Mouse (Mus musculus): ENCODE data around the gene Mzf1. TPM values are rescaled to one million over a fixed set of nuclear protein-coding genes. Genes with fewer than 3 reads are reported as not detected.

The Mzf1 gene
- total and polyA plus RNA-seq, 3 experiments: 0.77 to 2.4 TPM; not detected in 1

DNA sequence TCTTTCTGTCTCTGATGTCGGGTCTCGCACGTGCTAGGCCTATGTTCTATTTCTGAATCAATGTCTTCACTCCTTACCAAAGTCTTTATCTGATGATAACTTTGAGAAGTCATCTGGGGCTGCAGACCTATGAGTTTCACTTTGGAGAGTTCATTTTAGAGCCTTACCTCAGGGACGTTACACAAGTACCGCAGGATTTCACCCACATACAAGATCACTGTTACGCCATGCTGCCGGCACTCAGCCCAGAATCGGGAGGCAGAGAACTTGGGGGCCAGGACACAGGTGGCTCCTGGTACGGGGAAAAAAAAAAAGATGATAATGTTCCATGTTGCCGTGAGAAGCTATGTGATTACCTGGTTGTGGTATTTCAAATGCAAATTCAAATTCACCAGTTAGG, 61.4 kb downstream of the Mzf1 start:
- Histone ChIP-seq H3K79me2 (ENCODE audit: control insufficient read depth, insufficient read depth, low read length, poor library complexity) (no peaks in the 10 kb centered on the region), H3K9me3 (replicated peaks; ENCODE audit: insufficient read depth, low read length) (no peaks in the 10 kb centered on the region), H3K27me3 (ENCODE audit: control insufficient read depth in 1 of 2, insufficient read depth in 2 of 2, low read length in 2 of 2) (no peaks in the 10 kb centered on the region), H3K9ac (ENCODE audit: control insufficient read depth, low read depth, low read length, poor library complexity, severe bottlenecking) (no peak overlapping the region), H3K36me3 (ENCODE audit: control insufficient read depth in 1 of 2, insufficient read depth in 2 of 2, low read length in 2 of 2) (no peaks in the 10 kb centered on the region), H3K4me3 (ENCODE audit: control insufficient read depth in 1 of 2, insufficient read depth in 1 of 2, low read depth in 2 of 2, low read length in 2 of 2) (no peak overlapping the region), H3K27ac (ENCODE audit: control insufficient read depth, low read depth, low read length) (no peak overlapping the region), H3K4me1 (ENCODE audit: control insufficient read depth in 1 of 2, insufficient read depth in 2 of 2, low read length in 2 of 2) (no peaks in the 10 kb centered on the region)
- no peak for DNase-seq (ENCODE audit: low read depth, low spot score)
- TF ChIP-seq ZNF384 (IDR thresholded peaks at IDR 0.05; ENCODE audit: low read depth, low read length): no peak
- TF ChIP-seq USF1 (IDR thresholded peaks at IDR 0.05; ENCODE audit: low read depth, low read length): no peak
- no peak for TF ChIP-seq POLR2AphosphoS2 (IDR thresholded peaks at IDR 0.05; ENCODE audit: low read length)
- TF ChIP-seq HCFC1 (IDR thresholded peaks at IDR 0.05; ENCODE audit: low read depth, low read length): no peak
- TF ChIP-seq BHLHE40 (IDR thresholded peaks at IDR 0.05; ENCODE audit: borderline replicate concordance, low read depth, low read length): no peak
- no peak for TF ChIP-seq MYC (IDR thresholded peaks at IDR 0.05; ENCODE audit: low read depth, low read length)
- no peak for TF ChIP-seq CTCF (IDR thresholded peaks at IDR 0.05 in 2 of 3, conservative IDR thresholded peaks at IDR 0.05 in 1 of 3; ENCODE audit: control insufficient read depth in 1 of 3, insufficient read depth in 1 of 3, low read depth in 2 of 3, low read length in 3 of 3, poor library complexity in 1 of 3, severe bottlenecking in 1 of 3)
- no peak for TF ChIP-seq ZC3H11A (IDR thresholded peaks at IDR 0.05; ENCODE audit: low read depth, low read length)
- no peak for TF ChIP-seq NELFE (IDR thresholded peaks at IDR 0.05; ENCODE audit: low read depth, low read length)
- TF ChIP-seq MXI1 (IDR thresholded peaks at IDR 0.05; ENCODE audit: low read depth, low read length): no peak
- no peak for TF ChIP-seq CHD1 (IDR thresholded peaks at IDR 0.05; ENCODE audit: low read depth, low read length)
- no peak for TF ChIP-seq RAD21 (IDR thresholded peaks at IDR 0.05; ENCODE audit: low read depth, low read length)

Other genes starting within 250 kb of the Mzf1 start
- gene Zfp329, start 235.9 kb downstream of the Mzf1 start, total RNA-seq (2012; rRNA removed): 2.8 and 3.2 TPM in 2 replicates
- gene Zfp329, start 235.9 kb downstream of the Mzf1 start, polyA plus RNA-seq (2012; ENCODE audit: insufficient read depth in 1 of 2, insufficient read length in 2 of 2, low read depth in 1 of 2, low replicate concordance in 2 of 2, missing spikeins in 1 of 2): 1 to 10 TPM in 1 of 2 experiments, not detected in 1; 3.4 TPM
- gene Zfp110, start 220.0 kb downstream of the Mzf1 start, total RNA-seq (2012; rRNA removed): 27.5 and 28.2 TPM in 2 replicates
- 10 to 100 TPM; 17.0 to 86.6 TPM for gene Zfp110, start 220.0 kb downstream of the Mzf1 start, polyA plus RNA-seq (2012; ENCODE audit: insufficient read depth in 1 of 2, insufficient read length in 2 of 2, low read depth in 1 of 2, low replicate concordance in 2 of 2, missing spikeins in 1 of 2)
- gene Zfp128, start 173.6 kb downstream of the Mzf1 start, total RNA-seq (2012; rRNA removed): 1.1 TPM in 2 replicates
- 1 to 10 TPM in 1 of 2 experiments, not detected in 1; 1.5 TPM for gene Zfp128, start 173.6 kb downstream of the Mzf1 start, polyA plus RNA-seq (2012; ENCODE audit: insufficient read depth in 1 of 2, insufficient read length in 2 of 2, low read depth in 1 of 2, low replicate concordance in 2 of 2, missing spikeins in 1 of 2)
- 1.3 and 2.5 TPM in 2 replicates for gene Zscan22, start 156.9 kb downstream of the Mzf1 start, total RNA-seq (2012; rRNA removed)
- 1 to 10 TPM in 1 of 2 experiments, not detected in 1; 7.1 TPM for gene Zscan22, start 156.9 kb downstream of the Mzf1 start, polyA plus RNA-seq (2012; ENCODE audit: insufficient read depth in 1 of 2, insufficient read length in 2 of 2, low read depth in 1 of 2, low replicate concordance in 2 of 2, missing spikeins in 1 of 2)
- 3,873 and 4,196 TPM in 2 replicates for gene Rps5, start 132.5 kb downstream of the Mzf1 start, total RNA-seq (2012; rRNA removed)
- 1,000 to 10,000 TPM in 1 of 2 experiments, 100 to 1,000 TPM in 1; 960 to 2,915 TPM for gene Rps5, start 132.5 kb downstream of the Mzf1 start, polyA plus RNA-seq (2012; ENCODE audit: insufficient read depth in 1 of 2, insufficient read length in 2 of 2, low read depth in 1 of 2, low replicate concordance in 2 of 2, missing spikeins in 1 of 2)
- 0.89 and 1.0 TPM in 2 replicates for gene Rnf225, start 127.3 kb downstream of the Mzf1 start, total RNA-seq (2012; rRNA removed)
- 1 to 10 TPM in 1 of 2 experiments, not detected in 1; 2.3 TPM for gene Rnf225, start 127.3 kb downstream of the Mzf1 start, polyA plus RNA-seq (2012; ENCODE audit: insufficient read depth in 1 of 2, insufficient read length in 2 of 2, low read depth in 1 of 2, low replicate concordance in 2 of 2, missing spikeins in 1 of 2)
- 5.9 and 9.9 TPM in 2 replicates for gene Zfp324, start 88.9 kb downstream of the Mzf1 start, total RNA-seq (2012; rRNA removed)
- 1 to 10 TPM in 1 of 2 experiments, not detected in 1; 5.2 TPM for gene Zfp324, start 88.9 kb downstream of the Mzf1 start, polyA plus RNA-seq (2012; ENCODE audit: insufficient read depth in 1 of 2, insufficient read length in 2 of 2, low read depth in 1 of 2, low replicate concordance in 2 of 2, missing spikeins in 1 of 2)
- gene Zfp446, start 76.9 kb downstream of the Mzf1 start, total RNA-seq (2012; rRNA removed): 3.4 TPM in 2 replicates
- 1 to 10 TPM in 1 of 2 experiments, not detected in 1; 4.9 TPM for gene Zfp446, start 76.9 kb downstream of the Mzf1 start, polyA plus RNA-seq (2012; ENCODE audit: insufficient read depth in 1 of 2, insufficient read length in 2 of 2, low read depth in 1 of 2, low replicate concordance in 2 of 2, missing spikeins in 1 of 2)
- gene Slc27a5, start 56.6 kb downstream of the Mzf1 start, total RNA-seq (2012; rRNA removed): not detected in 2 replicates
- under 1 TPM in 1 of 2 experiments, not detected in 1; 0.13 TPM for gene Slc27a5, start 56.6 kb downstream of the Mzf1 start, polyA plus RNA-seq (2012; ENCODE audit: insufficient read depth in 1 of 2, insufficient read length in 2 of 2, low read depth in 1 of 2, low replicate concordance in 2 of 2, missing spikeins in 1 of 2)
- 605 and 702 TPM in 2 replicates for gene Trim28, start 55.6 kb downstream of the Mzf1 start, total RNA-seq (2012; rRNA removed)
- gene Trim28, start 55.6 kb downstream of the Mzf1 start, polyA plus RNA-seq (2012; ENCODE audit: insufficient read depth in 1 of 2, insufficient read length in 2 of 2, low read depth in 1 of 2, low replicate concordance in 2 of 2, missing spikeins in 1 of 2): 1,000 to 10,000 TPM in 1 of 2 experiments, 100 to 1,000 TPM in 1; 104 to 1,160 TPM
- gene Zbtb45, start 44.7 kb downstream of the Mzf1 start, total RNA-seq (2012; rRNA removed): 15.8 and 16.8 TPM in 2 replicates
- gene Zbtb45, start 44.7 kb downstream of the Mzf1 start, polyA plus RNA-seq (2012; ENCODE audit: insufficient read depth in 1 of 2, insufficient read length in 2 of 2, low read depth in 1 of 2, low replicate concordance in 2 of 2, missing spikeins in 1 of 2): 10 to 100 TPM in 1 of 2 experiments, not detected in 1; 36.3 TPM
- 94.9 and 100 TPM in 2 replicates for gene Chmp2a, start 20.0 kb downstream of the Mzf1 start, total RNA-seq (2012; rRNA removed)
- gene Chmp2a, start 20.0 kb downstream of the Mzf1 start, polyA plus RNA-seq (2012; ENCODE audit: insufficient read depth in 1 of 2, insufficient read length in 2 of 2, low read depth in 1 of 2, low replicate concordance in 2 of 2, missing spikeins in 1 of 2): 100 to 1,000 TPM in 1 of 2 experiments, not detected in 1; 180 TPM
- 134 and 148 TPM in 2 replicates for gene Ube2m, start 16.5 kb downstream of the Mzf1 start, total RNA-seq (2012; rRNA removed)
- gene Ube2m, start 16.5 kb downstream of the Mzf1 start, polyA plus RNA-seq (2012; ENCODE audit: insufficient read depth in 1 of 2, insufficient read length in 2 of 2, low read depth in 1 of 2, low replicate concordance in 2 of 2, missing spikeins in 1 of 2): 100 to 1,000 TPM in 1 of 2 experiments, not detected in 1; 336 TPM
- gene Vmn1r85, start 40.4 kb upstream of the Mzf1 start, total RNA-seq (2012; rRNA removed): not detected in 2 replicates
- not detected for gene Vmn1r85, start 40.4 kb upstream of the Mzf1 start, polyA plus RNA-seq (2012; ENCODE audit: insufficient read depth in 1 of 2, insufficient read length in 2 of 2, low read depth in 1 of 2, low replicate concordance in 2 of 2, missing spikeins in 1 of 2)
- not detected in 2 replicates for gene Vmn1r86, start 65.2 kb upstream of the Mzf1 start, total RNA-seq (2012; rRNA removed)
- gene Vmn1r86, start 65.2 kb upstream of the Mzf1 start, polyA plus RNA-seq (2012; ENCODE audit: insufficient read depth in 1 of 2, insufficient read length in 2 of 2, low read depth in 1 of 2, low replicate concordance in 2 of 2, missing spikeins in 1 of 2): not detected
- not detected in 2 replicates for gene Vmn1r87, start 85.4 kb upstream of the Mzf1 start, total RNA-seq (2012; rRNA removed)
- under 1 TPM in 1 of 2 experiments, not detected in 1; 0.01 TPM for gene Vmn1r87, start 85.4 kb upstream of the Mzf1 start, polyA plus RNA-seq (2012; ENCODE audit: insufficient read depth in 1 of 2, insufficient read length in 2 of 2, low read depth in 1 of 2, low replicate concordance in 2 of 2, missing spikeins in 1 of 2)
- 0.04 TPM in 1 of 2 replicates, not detected in the other for gene Vmn1r88, start 104.8 kb upstream of the Mzf1 start, total RNA-seq (2012; rRNA removed)
- not detected for gene Vmn1r88, start 104.8 kb upstream of the Mzf1 start, polyA plus RNA-seq (2012; ENCODE audit: insufficient read depth in 1 of 2, insufficient read length in 2 of 2, low read depth in 1 of 2, low replicate concordance in 2 of 2, missing spikeins in 1 of 2)
- not detected in 2 replicates for gene Vmn1r89, start 158.3 kb upstream of the Mzf1 start, total RNA-seq (2012; rRNA removed)
- not detected for gene Vmn1r89, start 158.3 kb upstream of the Mzf1 start, polyA plus RNA-seq (2012; ENCODE audit: insufficient read depth in 1 of 2, insufficient read length in 2 of 2, low read depth in 1 of 2, low replicate concordance in 2 of 2, missing spikeins in 1 of 2)
- gene Lig1, start 222.5 kb upstream of the Mzf1 start, total RNA-seq (2012; rRNA removed): 63.1 and 67.2 TPM in 2 replicates
- 100 to 1,000 TPM; 187 to 570 TPM for gene Lig1, start 222.5 kb upstream of the Mzf1 start, polyA plus RNA-seq (2012; ENCODE audit: insufficient read depth in 1 of 2, insufficient read length in 2 of 2, low read depth in 1 of 2, low replicate concordance in 2 of 2, missing spikeins in 1 of 2)
- 4.9 and 6.1 TPM in 2 replicates for gene Zswim9, start 224.0 kb upstream of the Mzf1 start, total RNA-seq (2012; rRNA removed)
- 10 to 100 TPM in 1 of 2 experiments, 1 to 10 TPM in 1; 7.7 to 46.6 TPM for gene Zswim9, start 224.0 kb upstream of the Mzf1 start, polyA plus RNA-seq (2012; ENCODE audit: insufficient read depth in 1 of 2, insufficient read length in 2 of 2, low read depth in 1 of 2, low replicate concordance in 2 of 2, missing spikeins in 1 of 2)